Mouse (Mus musculus): ENCODE measurements at regions not wholly inside any gene's neighbourhood (a gene's known extent, or its start where the extent isn't known, plus 50 kb on each side); places are given as distances from the start of the nearest gene placed in this dataset.

- Histone ChIP-seq H3K4me1 (replicated peaks) (no peaks in the 10 kb centered on the region), H3K27ac (no peak overlapping the region), H3K4me2 (replicated peaks) (no peak overlapping the region), H3K36me3 (no peaks in the 10 kb centered on the region), H3K9ac (no peak overlapping the region), H3K27me3 (replicated peaks) (no peaks in the 10 kb centered on the region), H3K4me3 (replicated peaks) (no peak overlapping the region), H3K9me3 (no peaks in the 10 kb centered on the region)
- ATAC-seq: no peak
Observed at GRCm38 (mm10) chr10:101269371-101269770, 411.9 kb upstream of the Mgat4c start.

DNA sequence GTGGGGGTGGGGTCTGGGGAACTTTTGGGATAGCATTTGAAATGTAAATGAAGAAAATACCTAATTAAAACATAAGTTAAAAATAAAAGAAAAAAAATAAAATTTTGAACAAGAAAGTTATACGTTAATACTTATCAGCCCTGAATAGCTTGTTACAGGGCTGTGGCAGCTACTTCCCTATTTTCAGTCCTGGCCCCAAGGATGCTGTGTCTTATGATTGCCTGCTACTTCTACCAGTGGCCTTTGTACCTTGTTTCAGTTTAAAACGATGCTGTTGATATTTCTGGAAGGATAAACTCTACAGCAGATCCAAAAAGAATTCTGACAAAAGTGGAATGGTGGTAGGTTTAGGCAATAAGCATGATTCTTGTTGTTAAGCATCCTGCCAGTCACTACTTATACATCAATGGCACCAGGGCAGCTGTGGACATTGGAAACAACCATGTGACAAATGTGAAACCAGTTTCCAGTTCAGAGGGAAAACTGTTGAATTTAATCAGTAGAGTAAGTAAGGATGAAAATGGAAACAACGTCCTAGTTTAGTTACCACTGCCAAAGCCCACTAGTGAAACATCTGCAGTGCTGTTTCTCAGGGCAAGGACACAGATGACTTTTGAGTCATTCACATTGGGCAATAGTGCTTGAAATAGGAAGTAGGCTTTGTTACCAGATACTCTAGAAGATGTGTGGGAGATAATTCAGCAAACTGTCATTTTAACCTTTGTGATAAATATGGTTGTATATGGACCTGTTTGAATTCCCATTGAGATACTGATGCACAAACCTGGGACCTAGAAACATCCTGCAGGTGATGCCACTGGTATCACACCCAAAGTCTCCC, 409.6 kb upstream of the Mgat4c start:
- H3K9me3 ChIP-seq: no peaks in the 10 kb centered on the region
- no peak overlapping the region for H3K27ac ChIP-seq
- H3K4me3 ChIP-seq (replicated peaks): no peak overlapping the region
- no peak overlapping the region for H3K9ac ChIP-seq
- no peaks in the 10 kb centered on the region for H3K27me3 ChIP-seq (replicated peaks)
- H3K4me1 ChIP-seq (replicated peaks): no peaks in the 10 kb centered on the region
- 79% methylated on average over 3 of the region's 3 CpGs for WGBS
- no peaks in the 10 kb centered on the region for H3K36me3 ChIP-seq
- no peak overlapping the region for H3K4me2 ChIP-seq (replicated peaks)
- no peak for ATAC-seq

DNA sequence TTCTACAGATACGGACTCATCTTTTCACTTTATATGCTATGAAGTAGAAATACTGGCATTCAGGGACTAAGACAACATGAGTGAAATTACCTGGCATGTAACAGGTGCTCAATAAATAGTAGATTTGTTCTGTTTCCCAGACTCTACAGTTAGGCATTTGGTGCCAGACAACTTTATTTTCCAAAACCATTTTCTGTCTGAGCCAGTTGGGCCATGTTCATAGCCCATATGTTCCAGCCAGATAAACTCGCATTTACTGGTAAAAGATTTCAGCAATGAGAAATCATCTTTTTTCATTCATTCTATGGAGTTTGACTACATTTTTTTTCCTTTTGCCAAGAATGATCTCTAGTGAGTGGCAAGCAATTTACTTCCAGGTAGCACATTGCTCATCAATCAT, 393.2 kb upstream of the Mgat4c start:
- no peak overlapping the region for H3K4me3 ChIP-seq (replicated peaks)
- no peak overlapping the region for H3K4me2 ChIP-seq (replicated peaks)
- no peaks in the 10 kb centered on the region for H3K4me1 ChIP-seq (replicated peaks)
- H3K36me3 ChIP-seq: no peaks in the 10 kb centered on the region
- H3K27me3 ChIP-seq (replicated peaks): no peaks in the 10 kb centered on the region
- WGBS: 96% methylated on average over 2 of the region's 2 CpGs
- no peak overlapping the region for H3K27ac ChIP-seq
- H3K9ac ChIP-seq: no peak overlapping the region
- H3K9me3 ChIP-seq: no peaks in the 10 kb centered on the region
- ATAC-seq: no peak

DNA sequence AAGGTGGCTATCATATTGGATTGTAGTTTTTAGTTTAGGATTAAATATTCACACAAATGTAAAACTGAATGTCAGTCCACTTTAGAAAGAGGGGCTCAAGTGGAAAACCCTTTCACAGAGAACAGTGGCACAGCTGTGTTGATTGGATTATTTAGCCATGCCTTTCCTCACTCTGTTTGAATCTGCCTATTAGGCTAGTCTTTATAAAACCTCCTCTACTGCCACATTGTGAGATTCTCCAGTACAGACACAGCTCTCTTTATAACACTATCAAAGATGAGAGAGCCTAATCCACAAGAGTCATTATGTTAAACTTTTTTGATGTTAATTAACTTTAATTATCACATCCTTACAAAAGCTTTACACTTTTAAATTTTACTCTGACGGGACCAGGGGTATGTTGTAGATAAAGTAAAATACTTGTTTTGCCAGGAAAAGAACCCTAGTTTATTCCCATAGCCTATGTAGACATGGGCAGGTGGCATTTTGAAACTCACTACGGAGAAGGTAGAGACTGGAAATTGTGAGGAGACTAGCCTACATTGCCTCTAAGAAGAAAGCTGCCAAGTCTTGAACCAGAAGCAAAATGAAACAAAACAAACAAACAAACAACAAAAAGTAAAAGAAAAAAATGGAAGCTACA, 379.0 kb upstream of the Mgat4c start:
- no peaks in the 10 kb centered on the region for H3K9me3 ChIP-seq
- H3K27me3 ChIP-seq (replicated peaks): no peaks in the 10 kb centered on the region
- no peak overlapping the region for H3K4me2 ChIP-seq (replicated peaks)
- H3K9ac ChIP-seq: no peak overlapping the region
- H3K4me1 ChIP-seq (replicated peaks): no peaks in the 10 kb centered on the region
- no peak overlapping the region for H3K27ac ChIP-seq
- no peak for ATAC-seq
- WGBS: 59% methylated on average over 2 of the region's 2 CpGs
- H3K36me3 ChIP-seq: no peaks in the 10 kb centered on the region
- H3K4me3 ChIP-seq (replicated peaks): no peak overlapping the region

DNA sequence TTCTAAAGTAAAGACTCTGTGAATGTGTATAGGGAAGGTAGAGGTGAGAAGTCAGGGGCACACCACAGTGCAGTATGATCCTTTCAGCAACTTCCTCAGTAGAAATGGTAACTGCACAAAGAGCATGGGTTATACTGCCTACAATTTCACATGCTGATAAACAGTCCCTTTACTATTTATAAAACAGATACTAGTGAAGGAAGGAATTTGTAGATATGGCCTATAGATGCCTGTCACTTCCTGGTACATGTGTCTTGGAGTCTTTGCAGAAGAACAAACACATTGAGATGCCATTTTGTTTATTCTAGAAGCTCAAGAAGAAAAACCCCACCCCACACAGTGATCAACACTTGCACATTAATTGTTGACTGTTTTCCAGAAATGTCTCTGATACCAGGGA, 377.2 kb upstream of the Mgat4c start:
- Histone ChIP-seq H3K9me3 (no peaks in the 10 kb centered on the region), H3K4me1 (replicated peaks) (no peaks in the 10 kb centered on the region)
- ATAC-seq: no peak

DNA sequence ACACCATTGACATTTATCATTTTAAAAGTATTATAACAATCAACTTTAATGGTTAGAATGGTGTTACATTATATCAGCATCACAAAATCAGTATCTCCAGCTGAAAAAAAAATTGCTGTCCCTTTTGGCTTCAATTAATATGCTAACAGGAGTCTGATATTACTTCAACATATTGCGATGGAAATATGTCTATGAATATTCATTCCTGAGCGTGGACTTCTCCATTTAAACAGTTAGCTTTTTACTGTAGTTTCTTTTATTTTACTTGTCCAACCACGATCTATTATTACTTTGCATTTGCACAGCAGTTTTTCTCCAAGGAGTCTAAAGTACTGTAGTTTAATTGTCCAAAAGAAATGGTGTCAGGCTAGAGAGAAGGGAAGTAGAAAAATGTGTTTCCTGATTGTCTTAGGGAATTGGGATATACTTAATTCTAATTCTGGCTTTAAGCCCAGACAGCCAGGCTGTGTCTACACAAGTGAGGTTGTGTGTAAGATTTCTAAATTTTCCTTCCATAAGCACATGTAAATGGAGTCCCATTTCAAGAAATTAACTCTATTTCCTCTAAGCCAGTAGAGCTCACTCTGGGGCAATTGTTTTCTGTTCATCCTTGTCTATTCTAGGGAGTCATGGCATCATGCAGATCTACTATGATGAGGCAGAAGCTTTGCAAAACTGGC, 364.5 kb upstream of the Mgat4c start:
- Histone ChIP-seq H3K9me3 (no peaks in the 10 kb centered on the region), H3K4me2 (replicated peaks) (no peak overlapping the region), H3K4me3 (replicated peaks) (no peak overlapping the region), H3K27me3 (replicated peaks) (no peaks in the 10 kb centered on the region), H3K27ac (no peak overlapping the region), H3K4me1 (replicated peaks) (no peaks in the 10 kb centered on the region), H3K9ac (no peak overlapping the region), H3K36me3 (no peaks in the 10 kb centered on the region)
- ATAC-seq: no peak
- WGBS: 75% methylated on average over 3 of the region's 3 CpGs

More for the DNA sequence above, 377.2 kb upstream of the Mgat4c start:
- H3K27ac ChIP-seq: no peak overlapping the region
- H3K36me3 ChIP-seq: no peaks in the 10 kb centered on the region
- H3K4me3 ChIP-seq (replicated peaks): no peak overlapping the region
- no peak overlapping the region for H3K9ac ChIP-seq
- no peak overlapping the region for H3K4me2 ChIP-seq (replicated peaks)
- H3K27me3 ChIP-seq (replicated peaks): no peaks in the 10 kb centered on the region

DNA sequence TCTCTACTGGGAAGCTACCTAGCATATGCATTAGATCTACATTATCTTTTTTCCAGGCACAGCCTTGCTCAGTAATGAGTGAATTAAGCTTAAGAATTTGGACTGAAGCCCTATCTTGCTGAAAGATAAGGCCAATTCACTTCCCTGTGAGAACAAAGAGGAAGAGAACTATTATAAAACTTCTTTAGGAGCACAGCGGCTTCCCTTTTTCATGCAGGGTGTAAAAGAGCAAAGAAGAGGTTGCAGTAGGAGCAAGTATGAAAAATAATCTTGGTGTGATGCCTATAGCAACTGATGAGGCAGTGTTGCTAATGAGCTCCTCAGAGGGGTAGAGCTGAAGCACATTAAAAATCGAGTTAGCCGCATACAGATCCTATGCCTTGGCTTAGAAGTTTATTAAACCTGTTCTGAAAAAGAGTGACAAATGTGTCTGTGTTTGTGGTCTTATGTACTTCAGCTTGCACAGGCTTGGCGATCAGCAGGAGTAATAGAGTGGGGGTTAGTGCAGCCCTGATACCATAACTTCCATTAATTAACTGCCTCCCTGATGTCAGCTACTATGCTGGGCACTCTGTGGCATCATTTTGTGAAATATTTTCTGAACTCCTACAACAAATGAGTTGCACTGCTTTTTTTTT, 360.1 kb upstream of the Mgat4c start:
- ATAC-seq: no peak
- 63% methylated on average over 4 of the region's 4 CpGs for WGBS
- H3K4me3 ChIP-seq (replicated peaks): no peak overlapping the region
- no peaks in the 10 kb centered on the region for H3K9me3 ChIP-seq
- H3K4me1 ChIP-seq (replicated peaks): no peaks in the 10 kb centered on the region
- no peaks in the 10 kb centered on the region for H3K27me3 ChIP-seq (replicated peaks)
- H3K36me3 ChIP-seq: no peaks in the 10 kb centered on the region
- H3K9ac ChIP-seq: no peak overlapping the region
- H3K4me2 ChIP-seq (replicated peaks): no peak overlapping the region
- H3K27ac ChIP-seq: no peak overlapping the region

GRCm38 (mm10) chr10:101324537-101324936, 356.8 kb upstream of the Mgat4c start:
- no peak overlapping the region for H3K4me3 ChIP-seq (replicated peaks)
- 70% methylated on average over 1 of the region's 1 CpGs for WGBS
- H3K9ac ChIP-seq: no peak overlapping the region
- ATAC-seq: no peak
- no peaks in the 10 kb centered on the region for H3K4me1 ChIP-seq (replicated peaks)
- no peaks in the 10 kb centered on the region for H3K27me3 ChIP-seq (replicated peaks)
- H3K27ac ChIP-seq: no peak overlapping the region
- no peaks in the 10 kb centered on the region for H3K36me3 ChIP-seq
- no peaks in the 10 kb centered on the region for H3K9me3 ChIP-seq
- H3K4me2 ChIP-seq (replicated peaks): no peak overlapping the region

DNA sequence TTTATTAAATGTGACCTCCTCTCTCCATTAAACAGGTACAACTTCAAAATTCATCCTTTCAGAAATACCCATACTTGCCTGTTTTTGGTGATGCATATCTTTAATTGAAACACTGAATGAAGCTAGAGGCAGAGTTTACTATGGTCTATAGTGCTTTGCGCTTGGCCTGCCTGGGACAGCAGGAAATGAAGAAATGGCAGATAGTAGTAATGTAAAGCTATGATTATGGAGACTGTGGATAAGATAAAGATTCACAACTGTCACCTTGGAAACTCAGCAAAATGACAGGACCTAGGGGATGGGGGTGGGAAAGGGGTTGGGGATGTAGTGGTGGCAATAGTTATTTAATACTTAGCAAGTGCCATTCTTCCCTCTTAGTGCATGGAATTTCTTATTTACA, 352.7 kb upstream of the Mgat4c start:
- no peaks in the 10 kb centered on the region for H3K36me3 ChIP-seq
- no peak overlapping the region for H3K4me2 ChIP-seq (replicated peaks)
- WGBS: 93% methylated on average over 1 of the region's 1 CpGs
- H3K4me1 ChIP-seq (replicated peaks): no peaks in the 10 kb centered on the region
- H3K9me3 ChIP-seq: no peaks in the 10 kb centered on the region
- no peak overlapping the region for H3K27ac ChIP-seq
- no peak overlapping the region for H3K9ac ChIP-seq
- H3K4me3 ChIP-seq (replicated peaks): no peak overlapping the region
- no peaks in the 10 kb centered on the region for H3K27me3 ChIP-seq (replicated peaks)
- no peak for ATAC-seq

- H3K4me1 ChIP-seq (replicated peaks): no peaks in the 10 kb centered on the region
- 70% methylated on average over 3 of the region's 3 CpGs for WGBS
- H3K27me3 ChIP-seq (replicated peaks): no peaks in the 10 kb centered on the region
- no peak overlapping the region for H3K4me3 ChIP-seq (replicated peaks)
- no peak for ATAC-seq
- H3K4me2 ChIP-seq (replicated peaks): no peak overlapping the region
- no peaks in the 10 kb centered on the region for H3K36me3 ChIP-seq
- no peak overlapping the region for H3K9ac ChIP-seq
- H3K27ac ChIP-seq: no peak overlapping the region
- H3K9me3 ChIP-seq: no peaks in the 10 kb centered on the region
Observed at GRCm38 (mm10) chr10:101330109-101330508, 351.2 kb upstream of the Mgat4c start.

DNA sequence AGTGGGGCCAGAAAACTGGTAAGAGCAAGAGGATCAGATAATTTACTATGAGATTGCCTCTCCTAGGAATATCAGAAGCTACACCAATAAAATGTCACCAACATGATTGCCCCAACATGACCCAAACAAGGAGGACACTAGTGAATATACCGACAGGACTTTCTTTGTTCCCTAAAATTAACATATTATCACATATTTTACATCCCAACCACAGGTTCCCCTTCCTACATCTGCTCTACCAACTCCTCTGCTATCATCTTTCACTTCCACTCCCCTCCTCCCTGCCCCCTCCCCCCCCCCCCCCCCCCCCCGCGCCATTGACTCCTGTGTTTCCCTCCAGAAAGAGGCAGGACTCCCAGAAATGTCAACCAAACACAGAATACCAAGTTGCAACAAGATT, 346.2 kb upstream of the Mgat4c start:
- no peaks in the 10 kb centered on the region for H3K36me3 ChIP-seq
- no peak overlapping the region for H3K4me3 ChIP-seq (replicated peaks)
- H3K27me3 ChIP-seq (replicated peaks): no peaks in the 10 kb centered on the region
- H3K4me2 ChIP-seq (replicated peaks): no peak overlapping the region
- no peaks in the 10 kb centered on the region for H3K9me3 ChIP-seq
- H3K4me1 ChIP-seq (replicated peaks): no peaks in the 10 kb centered on the region
- ATAC-seq: no peak
- no peak overlapping the region for H3K27ac ChIP-seq
- no peak overlapping the region for H3K9ac ChIP-seq
- 84% methylated on average over 1 of the region's 3 CpGs for WGBS

DNA sequence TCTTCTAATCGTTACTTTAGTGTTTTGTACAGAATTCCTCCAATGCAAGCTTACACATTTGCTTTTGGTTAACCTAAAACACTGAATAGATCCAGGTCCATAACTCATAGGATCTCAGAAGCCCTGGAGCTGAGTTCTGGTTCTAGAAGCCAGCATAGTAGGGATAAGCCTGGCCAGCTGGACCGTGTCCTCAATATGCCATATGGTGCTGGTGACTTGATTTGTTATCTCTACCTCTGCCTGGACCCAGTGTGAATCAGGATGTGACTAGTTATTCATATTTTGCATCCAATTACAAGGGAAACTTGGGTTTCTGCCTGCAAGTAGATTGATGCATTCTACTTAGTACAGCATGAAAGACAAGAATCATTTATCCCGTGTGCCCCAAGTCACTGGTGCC, 341.7 kb upstream of the Mgat4c start:
- Histone ChIP-seq H3K4me2 (replicated peaks) (no peak overlapping the region), H3K27me3 (replicated peaks) (no peaks in the 10 kb centered on the region), H3K27ac (no peak overlapping the region), H3K9me3 (no peaks in the 10 kb centered on the region), H3K36me3 (no peaks in the 10 kb centered on the region), H3K4me1 (replicated peaks) (no peaks in the 10 kb centered on the region), H3K4me3 (replicated peaks) (no peak overlapping the region), H3K9ac (no peak overlapping the region)
- no peak for ATAC-seq
- 79% methylated on average over 3 of the region's 3 CpGs for WGBS

All from intestine, embryonic 15.5 days (tissue).